Mouse (Mus musculus) hindbrain, postnatal 0 days (tissue): ENCODE results near the gene Col6a5. TPM values are rescaled to one million over a fixed set of nuclear protein-coding genes. Genes with fewer than 3 reads are reported as not detected.

ENCODE experiments used
- ATAC-seq: fragments of 200-750 bp; cut with Nextera tagmentation; 2 replicates; pipeline ENCODE4 v1.8.0; 2017; ENCODE audit warnings: mild to moderate bottlenecking, moderate TSS enrichment, moderate library complexity
- DNase-seq: peaks from one replicate; pipeline ENCODE4 v3.0.0-alpha.2; 2015; ENCODE audit warnings: low spot score
- H3K27ac ChIP-seq: fragments of 300-500 bp; sonication (generic); 2 replicates; pipeline ENCODE4 v1.5.1; 2014; ENCODE audit warnings: mild to moderate bottlenecking
- H3K27me3 ChIP-seq: fragments of 300-500 bp; sonication (generic); 2 replicates; pipeline ENCODE4 v1.6.1; 2014; ENCODE audit warnings: low read length, mixed read lengths; ENCODE audit not compliant: insufficient read depth
- H3K36me3 ChIP-seq: fragments of 300-500 bp; sonication (generic); 2 replicates; pipeline ENCODE4 v1.6.1; 2014; ENCODE audit warnings: low read length, mixed read lengths; ENCODE audit not compliant: insufficient read depth
- H3K4me1 ChIP-seq: fragments of 300-500 bp; sonication (generic); 2 replicates; pipeline ENCODE4 v1.6.1; 2014; ENCODE audit warnings: antibody characterized with exemption, low read length, mixed read lengths; ENCODE audit not compliant: insufficient read depth
- H3K4me2 ChIP-seq: fragments of 300-500 bp; sonication (generic); 2 replicates; pipeline ENCODE4 v1.6.1; 2014; ENCODE audit warnings: low read depth, mild to moderate bottlenecking, low read length, moderate library complexity, mixed read lengths
- H3K4me3 ChIP-seq: fragments of 300-500 bp; sonication (generic); 2 replicates; pipeline ENCODE4 v1.5.1; 2014; ENCODE audit warnings: low read length
- H3K9ac ChIP-seq: fragments of 300-500 bp; sonication (generic); replicated peaks from 2 replicates; pipeline ENCODE4 v1.6.1; 2014; ENCODE audit warnings: mild to moderate bottlenecking, low read length, moderate library complexity, mixed read lengths
- H3K9me3 ChIP-seq: fragments of 300-500 bp; sonication (generic); 2 replicates; pipeline ENCODE4 v1.6.1; 2016; ENCODE audit warnings: low read length, mixed read lengths
- CTCF ChIP-seq: IDR thresholded peaks from 2 replicates; pipeline ENCODE4 v1.5.1; 2016; ENCODE audit warnings: antibody characterized with exemption, control low read depth, low read depth
- WGBS: fragments of 180-500 bp; shearing (Covaris S2); extraction: QIAGEN DNeasy Blood & Tissue Kit; methylation state at CpG from one replicate; pipeline ENCODE4 v1.1.7; 2014; 5-methylcytosine and 5-hydroxymethylcytosine counted together
- polyA plus RNA-seq: library from polyadenylated mRNA; unstranded; fragments of >200 nt; fragmentation: Nextera tagmentation; extraction: Ambion mirVana; gene quantifications from 2 replicates; pipeline ENCODE4 v1.2.1, GENCODE M21; 2015
- total RNA-seq: library from RNA; depleted of rRNA; stranded (reverse); fragments of >200 nt; gene quantifications from 2 replicates; pipeline ENCODE4 v1.2.3, GENCODE M21; 2014; rRNA removed

Col6a5 gene
- total RNA-seq (0.32 and 1.5 TPM in 2 replicates), polyA plus RNA-seq (0.13 and 0.39 TPM in 2 replicates)

GRCm38 (mm10) chr9:105960533-105960932 lies at the start of gene Col6a5:
Col6a5 (minus strand) TSS chr9:105960643.
- no peak for ATAC-seq
- whole genome bisulfite sequencing, result 17% methylated on average over 13 of the region's 13 CpGs
- H3K9ac ChIP-seq, result no peak within 1 kb of the TSS
- H3K36me3 ChIP-seq, result no peaks in the 10 kb centered on the region
- H3K9me3 ChIP-seq, result no peaks in the 10 kb centered on the region
- H3K27ac ChIP-seq, result no peak within 1 kb of the TSS
- peak within 1 kb of the TSS; percentile 21; the same call in 1 of the 2 replicates for H3K4me2 ChIP-seq
- TF ChIP-seq CTCF, result no peak
- no peak for DNase-seq
- no peaks in the 10 kb centered on the region for H3K4me1 ChIP-seq
- H3K4me3 ChIP-seq, result no peak within 1 kb of the TSS
- H3K27me3 ChIP-seq, result no peaks in the 10 kb centered on the region

GRCm38 (mm10) chr9:105997955-105998354 lies 37.5 kb upstream of the Col6a5 start:
- 53% methylated on average over 11 of the region's 11 CpGs for WGBS
- H3K27me3 ChIP-seq, result no peaks in the 10 kb centered on the region
- H3K4me1 ChIP-seq, result no peaks in the 10 kb centered on the region
- no peak for DNase-seq
- H3K4me2 ChIP-seq, result no peak overlapping the region
- H3K9ac ChIP-seq, result no peak overlapping the region
- no peak for TF ChIP-seq CTCF
- no peaks in the 10 kb centered on the region for H3K9me3 ChIP-seq
- no peak overlapping the region for H3K27ac ChIP-seq
- no peaks in the 10 kb centered on the region for H3K36me3 ChIP-seq
- H3K4me3 ChIP-seq, result no peak overlapping the region
- no peak for ATAC-seq

DNA sequence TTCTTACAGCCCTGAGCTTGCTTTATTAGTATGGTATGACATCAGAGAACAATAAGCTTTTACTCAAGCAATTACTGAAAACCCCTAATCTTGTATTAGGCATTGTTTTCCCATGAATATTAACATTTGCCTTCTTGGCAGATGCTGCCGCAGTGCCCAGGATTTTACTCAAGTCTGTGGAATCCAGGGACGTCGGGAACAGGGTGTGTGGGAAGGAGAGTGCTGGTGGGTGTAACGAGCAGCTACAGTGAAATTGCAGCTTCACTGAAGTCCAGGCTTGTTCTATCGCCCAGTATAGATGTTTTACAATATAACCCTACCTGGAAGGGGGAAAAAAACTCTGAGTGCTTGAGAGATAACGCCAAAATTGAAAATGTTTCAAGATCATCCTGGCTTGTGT lies 32.0 kb upstream of the Col6a5 start:
- Histone ChIP-seq H3K36me3 (no peaks in the 10 kb centered on the region), H3K9ac (no peak overlapping the region), H3K4me3 (no peak overlapping the region), H3K4me1 (no peaks in the 10 kb centered on the region), H3K27ac (no peak overlapping the region), H3K9me3 (no peaks in the 10 kb centered on the region), H3K27me3 (no peaks in the 10 kb centered on the region), H3K4me2 (no peak overlapping the region)
- DNase-seq (no peak), ATAC-seq (no peak)
- TF ChIP-seq CTCF, result no peak
- 70% methylated on average over 6 of the region's 6 CpGs for WGBS

DNA sequence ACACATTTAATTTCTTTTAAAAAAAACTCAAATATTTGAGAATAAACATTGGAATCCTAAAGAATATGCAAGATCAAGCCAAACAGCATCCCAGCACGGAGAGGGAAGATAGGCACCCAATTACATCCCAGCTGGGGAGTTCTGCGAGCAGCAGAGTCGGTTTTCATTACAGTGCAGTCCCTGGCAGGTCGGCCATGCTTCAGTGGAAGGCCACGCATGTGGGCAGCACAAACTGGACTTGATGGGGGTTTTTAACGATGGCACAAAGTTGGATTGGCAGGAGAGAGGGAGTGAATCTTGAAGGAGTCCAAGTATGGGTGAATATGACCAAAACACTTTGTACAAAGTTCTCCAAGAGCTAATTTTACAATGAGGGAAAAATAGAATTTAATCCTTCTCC lies 29.7 kb upstream of the Col6a5 start:
- no peaks in the 10 kb centered on the region for H3K36me3 ChIP-seq
- no peaks in the 10 kb centered on the region for H3K4me1 ChIP-seq
- H3K9me3 ChIP-seq, result no peaks in the 10 kb centered on the region
- H3K27me3 ChIP-seq, result no peaks in the 10 kb centered on the region
- no peak for TF ChIP-seq CTCF
- H3K27ac ChIP-seq, result no peak overlapping the region
- no peak overlapping the region for H3K4me2 ChIP-seq
- H3K4me3 ChIP-seq, result no peak overlapping the region
- H3K9ac ChIP-seq, result no peak overlapping the region
- ATAC-seq (no peak), DNase-seq (no peak)
- 77% methylated on average over 6 of the region's 6 CpGs for WGBS

- no peaks in the 10 kb centered on the region for H3K27me3 ChIP-seq
- H3K9me3 ChIP-seq, result no peaks in the 10 kb centered on the region
- H3K4me1 ChIP-seq, result no peaks in the 10 kb centered on the region
- no peak for ATAC-seq
- 82% methylated on average over 6 of the region's 6 CpGs for WGBS
- no peaks in the 10 kb centered on the region for H3K36me3 ChIP-seq
- no peak overlapping the region for H3K27ac ChIP-seq
- no peak overlapping the region for H3K4me2 ChIP-seq
- H3K9ac ChIP-seq, result no peak overlapping the region
- no peak overlapping the region for H3K4me3 ChIP-seq
- no peak for DNase-seq
- TF ChIP-seq CTCF, result no peak
Measured at GRCm38 (mm10) chr9:105989468-105989867, 29.0 kb upstream of the Col6a5 start.

DNA sequence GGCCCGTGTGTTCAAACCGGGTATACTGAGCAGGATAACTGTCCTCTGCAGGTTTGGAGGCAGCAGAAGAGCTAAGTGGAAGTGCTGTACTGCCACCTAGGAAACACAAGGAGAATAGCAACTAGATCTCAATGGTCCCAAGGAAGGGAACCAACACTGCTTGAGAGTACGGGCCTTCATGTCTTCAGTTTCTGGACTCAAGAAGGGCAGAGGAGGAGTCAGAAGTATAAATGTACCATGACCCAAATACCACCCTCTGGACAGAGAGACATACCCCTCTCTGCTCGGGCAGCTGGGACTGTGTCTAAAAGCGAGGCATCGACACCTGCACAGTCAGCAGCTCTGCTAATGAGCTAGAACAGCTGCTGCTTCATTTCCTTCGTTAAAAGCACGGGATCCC lies 27.7 kb upstream of the Col6a5 start:
- TF ChIP-seq CTCF, result peak; percentile 83
- H3K9me3 ChIP-seq, result no peaks in the 10 kb centered on the region
- ATAC-seq, result no peak
- no peak overlapping the region for H3K4me3 ChIP-seq
- H3K4me2 ChIP-seq, result no peak overlapping the region
- H3K27me3 ChIP-seq, result no peaks in the 10 kb centered on the region
- H3K27ac ChIP-seq, result no peak overlapping the region
- H3K36me3 ChIP-seq, result no peaks in the 10 kb centered on the region
- 50% methylated on average over 8 of the region's 8 CpGs for WGBS
- DNase-seq, result peak; percentile 64
- no peak overlapping the region for H3K9ac ChIP-seq
- no peaks in the 10 kb centered on the region for H3K4me1 ChIP-seq

GRCm38 (mm10) chr9:105984931-105985519 lies 24.6 kb upstream of the Col6a5 start:
- Histone ChIP-seq H3K27ac (no peak overlapping the region; the same call in 1 of the 2 replicates), H3K4me2 (peak overlapping the region; percentile 36), H3K27me3 (no peaks in the 10 kb centered on the region), H3K36me3 (no peaks in the 10 kb centered on the region), H3K4me1 (no peaks in the 10 kb centered on the region), H3K9ac (no peak overlapping the region), H3K9me3 (no peaks in the 10 kb centered on the region), H3K4me3 (no peak overlapping the region)
- TF ChIP-seq CTCF, result peak; percentile 26; the same call in 1 of the 2 replicates
- DNase-seq (peak; percentile 54), ATAC-seq (peak; percentile 43)
- 11% methylated on average over 10 of the region's 10 CpGs for WGBS
